Comparison of ENCODE assay signal across 12 mouse cellular contexts in the genomic region with DNA sequence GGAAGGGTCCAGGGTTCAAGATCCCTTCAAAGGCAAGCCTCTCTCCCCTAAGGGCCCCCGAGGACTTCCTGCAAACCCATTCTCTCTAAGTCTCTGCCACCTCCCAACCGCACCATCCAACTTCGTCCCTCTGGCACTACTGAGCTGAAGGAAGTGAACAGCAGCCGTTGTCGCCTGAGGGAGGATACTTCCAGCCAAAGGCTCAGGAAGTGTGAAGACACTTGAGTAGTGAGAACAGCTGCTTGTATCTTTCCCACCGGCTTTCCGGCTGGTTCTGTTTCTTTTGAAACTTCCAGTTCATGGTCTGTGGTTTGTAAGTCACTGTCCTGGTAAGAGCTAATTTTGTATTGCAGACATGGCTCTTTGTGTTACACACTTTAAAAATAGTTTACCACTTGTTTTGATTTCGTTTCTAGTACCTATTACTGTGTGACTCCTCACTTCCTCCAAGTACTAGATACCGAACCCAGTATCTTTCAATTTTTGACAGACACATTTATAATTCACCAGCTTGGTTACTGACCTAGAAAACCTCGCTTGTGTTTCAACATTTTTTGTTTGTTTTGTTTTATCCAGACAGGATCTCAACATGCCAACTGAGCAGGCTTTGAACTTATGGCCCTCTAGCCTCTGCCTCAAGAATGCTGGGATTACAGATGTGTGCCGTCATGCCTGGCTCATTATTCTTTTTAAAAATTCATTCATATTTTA. TPM values are rescaled to one million over a fixed set of nuclear protein-coding genes. Genes with fewer than 3 reads are reported as not detected.
DNase-seq lines count a peak whose midpoint lies in the region; ATAC-seq lines count a peak whose summit lies in the region.
"Had no signal": no experiment of that assay in that cellular context is flagged by ENCODE, and none has a peak within 500 bp of the region (broad histone marks: within the 10 kb centered on the region; RNA-seq: fewer than 3 reads in every experiment).

No protein-coding gene starts in this region.

- 33% methylated on average over 11 of the region's 11 CpGs for WGBS in liver, embryonic 12.5 days (ENCODE audit: insufficient replicate concordance)
- WGBS in midbrain, embryonic 10.5 days, result 74% methylated on average over 11 of the region's 11 CpGs
- WGBS in intestine, embryonic 16.5 days, result 55% methylated on average over 11 of the region's 11 CpGs

- no peak overlapping the region for H3K4me3 ChIP-seq in liver, embryonic 12.5 days
- H3K4me3 ChIP-seq in midbrain, embryonic 10.5 days, result no peak overlapping the region
- H3K4me3 ChIP-seq in intestine, embryonic 16.5 days (ENCODE audit: low read length), result no peak overlapping the region
- H3K4me3 ChIP-seq: layer of hippocampus, adult 2 months; stomach, embryonic 15.5 days had no signal

- no peak overlapping the region for H3K9ac ChIP-seq in liver, embryonic 12.5 days
- no peak overlapping the region for H3K9ac ChIP-seq in intestine, embryonic 16.5 days (ENCODE audit: low read depth, low read length)
- H3K9ac ChIP-seq: stomach, embryonic 15.5 days had no signal

- peak; percentile 24 for DNase-seq in liver
- peak; percentile 31 to 50 for DNase-seq in left cerebral cortex, postnatal 36 days (ENCODE audit: low spot score in 2 of 2)
- peak; percentile 87 for DNase-seq in telencephalon, adult 2 months (ENCODE audit: low read depth, low spot score)
- no peak for DNase-seq in retina, postnatal 1 day
- no peak for DNase-seq in midbrain, embryonic 10.5 days (ENCODE audit: low spot score)
- DNase-seq: adrenal gland, adult 2 months had no signal

- H3K9me3 ChIP-seq in liver, embryonic 12.5 days (replicated peaks), result no peaks in the 10 kb centered on the region
- H3K9me3 ChIP-seq in midbrain, embryonic 10.5 days (replicated peaks), result no peaks in the 10 kb centered on the region
- H3K9me3 ChIP-seq in intestine, embryonic 16.5 days (ENCODE audit: control insufficient read depth, low read length), result no peaks in the 10 kb centered on the region
- H3K9me3 ChIP-seq: stomach, embryonic 15.5 days had no signal

- no peak for ATAC-seq in liver, embryonic 12.5 days
- peak; percentile 90 for ATAC-seq in common myeloid progenitor, adult 5-6 weeks (replicated peaks; ENCODE audit: low read depth, poor library complexity, severe bottlenecking)
- ATAC-seq in intestine, embryonic 16.5 days, result no peak
- ATAC-seq: midbrain, embryonic 16.5 days had no signal

- H3K27me3 ChIP-seq in liver, embryonic 12.5 days (replicated peaks), result no peaks in the 10 kb centered on the region
- no peaks in the 10 kb centered on the region for H3K27me3 ChIP-seq in midbrain, embryonic 10.5 days (ENCODE audit: low read depth, poor library complexity, severe bottlenecking)
- H3K27me3 ChIP-seq in intestine, embryonic 16.5 days (replicated peaks; ENCODE audit: control insufficient read depth, insufficient read depth, low read length), result no peaks in the 10 kb centered on the region
- H3K27me3 ChIP-seq: stomach, embryonic 15.5 days had no signal

- H3K4me1 ChIP-seq in liver, embryonic 12.5 days, result peaks cover 23% of the 10 kb centered on the region
- H3K4me1 ChIP-seq in midbrain, embryonic 10.5 days, result peaks cover 4% of the 10 kb centered on the region; the same call in 1 of the 2 replicates
- no peaks in the 10 kb centered on the region for H3K4me1 ChIP-seq in intestine, embryonic 16.5 days (ENCODE audit: control insufficient read depth, insufficient read depth, low read length)
- H3K4me1 ChIP-seq: stomach, embryonic 15.5 days had no signal

- no peak overlapping the region for H3K4me2 ChIP-seq in liver, embryonic 12.5 days
- no peak overlapping the region for H3K4me2 ChIP-seq in intestine, embryonic 16.5 days (ENCODE audit: low read depth, low read length)
- H3K4me2 ChIP-seq: stomach, embryonic 15.5 days had no signal

- H3K36me3 ChIP-seq in liver, embryonic 12.5 days, result no peaks in the 10 kb centered on the region
- H3K36me3 ChIP-seq in midbrain, embryonic 10.5 days, result no peaks in the 10 kb centered on the region
- H3K36me3 ChIP-seq in intestine, embryonic 16.5 days (ENCODE audit: control insufficient read depth, insufficient read depth, low read length), result no peaks in the 10 kb centered on the region
- H3K36me3 ChIP-seq: stomach, embryonic 15.5 days had no signal

- no peak overlapping the region for H3K27ac ChIP-seq in liver, embryonic 12.5 days
- H3K27ac ChIP-seq in midbrain, embryonic 10.5 days (replicated peaks), result no peak overlapping the region
- H3K27ac ChIP-seq in intestine, embryonic 16.5 days (ENCODE audit: low read length), result no peak overlapping the region
- H3K27ac ChIP-seq: layer of hippocampus, adult 2 months; stomach, embryonic 15.5 days had no signal

- intact Hi-C loops in left cerebral cortex, postnatal 36 days (cut with DNase I), result no loop called here

RNA-seq across cellular contexts. Expression of gene Xpo6, which starts 35.9 kb away (rescaled TPM):
- 38.0 and 39.8 TPM in 2 replicates for polyA plus RNA-seq in liver, embryonic 12.5 days (2016; fragmentation: Nextera tagmentation; extraction: Ambion mirVana)
- total RNA-seq in common myeloid progenitor, adult 5-6 weeks (2017), result 61.5 and 76.0 TPM in 2 replicates
- 10 to 100 TPM; 91.6 to 99.2 TPM for total RNA-seq in left cerebral cortex, postnatal 36 days (2021)
- polyA plus RNA-seq in midbrain, embryonic 10.5 days (2016; fragmentation: Nextera tagmentation; extraction: Ambion mirVana), result 61.3 and 65.7 TPM in 2 replicates
- polyA plus RNA-seq in intestine, embryonic 16.5 days (2015; fragmentation: Nextera tagmentation; extraction: Ambion mirVana), result 27.3 and 28.2 TPM in 2 replicates

RNA-seq across cellular contexts. Expression of gene Sbk1, which starts 36.2 kb away (rescaled TPM):
- 4.2 and 5.0 TPM in 2 replicates for polyA plus RNA-seq in liver, embryonic 12.5 days (2016; fragmentation: Nextera tagmentation; extraction: Ambion mirVana)
- 5.2 and 5.7 TPM in 2 replicates for total RNA-seq in common myeloid progenitor, adult 5-6 weeks (2017)
- total RNA-seq in left cerebral cortex, postnatal 36 days (2021), result 10 to 100 TPM; 65.2 to 69.9 TPM
- 91.5 and 129 TPM in 2 replicates for polyA plus RNA-seq in midbrain, embryonic 10.5 days (2016; fragmentation: Nextera tagmentation; extraction: Ambion mirVana)
- polyA plus RNA-seq in intestine, embryonic 16.5 days (2015; fragmentation: Nextera tagmentation; extraction: Ambion mirVana), result 7.1 and 8.9 TPM in 2 replicates

Comparison
In these comparisons a context has a peak if more than half of its experiments do, and no peak if none do; other contexts are left out.
1. DNase-seq: peak in liver (single experiment), left cerebral cortex, postnatal 36 days (2 of 2) and telencephalon, adult 2 months (single experiment); none in retina, postnatal 1 day (single experiment) and midbrain, embryonic 10.5 days (single experiment).